8 mouse cellular contexts compared by ENCODE assay signal in genomic region chr11:66188627-66189287, GRCm38 (mm10). TPM values are rescaled to one million over a fixed set of nuclear protein-coding genes. Genes with fewer than 3 reads are reported as not detected.
A peak's percentile ranks its signal among the peaks of the same experiment; 100 is the strongest.
DNase-seq lines count a peak whose midpoint lies in the region; ATAC-seq lines count a peak whose summit lies in the region.

No protein-coding gene starts in this region.

- no peaks in the 10 kb centered on the region for H3K36me3 ChIP-seq in stomach, embryonic 16.5 days (ENCODE audit: control insufficient read depth, insufficient read depth, low read length)
- H3K36me3 ChIP-seq in midbrain, embryonic 15.5 days (replicated peaks): no peaks in the 10 kb centered on the region

- intact Hi-C loops in heart, postnatal 10 days (cut with DNase I): no loop called here

- H3K9me3 ChIP-seq in stomach, embryonic 16.5 days (replicated peaks; ENCODE audit: control insufficient read depth, low read length): no peaks in the 10 kb centered on the region
- H3K9me3 ChIP-seq in midbrain, embryonic 15.5 days: no peaks in the 10 kb centered on the region

- no peak overlapping the region for H3K4me3 ChIP-seq in stomach, embryonic 16.5 days (replicated peaks; ENCODE audit: low read length)
- no peak overlapping the region for H3K4me3 ChIP-seq in midbrain, embryonic 15.5 days

- ATAC-seq in stomach, embryonic 16.5 days (ENCODE audit: insufficient read depth, low FRiP score): peak; percentile 47; the same call in 1 of the 2 replicates
- no peak for ATAC-seq in midbrain, embryonic 15.5 days (replicated peaks)

- 69% methylated on average over 3 of the region's 3 CpGs for WGBS in stomach, embryonic 16.5 days
- 87% methylated on average over 3 of the region's 3 CpGs for WGBS in midbrain, embryonic 15.5 days

- no peak overlapping the region for H3K27ac ChIP-seq in stomach, embryonic 16.5 days (ENCODE audit: low read length)
- no peak overlapping the region for H3K27ac ChIP-seq in midbrain, embryonic 15.5 days

- no peaks in the 10 kb centered on the region for H3K4me1 ChIP-seq in stomach, embryonic 16.5 days (ENCODE audit: control insufficient read depth, insufficient read depth, low read length)
- H3K4me1 ChIP-seq in midbrain, embryonic 15.5 days: no peaks in the 10 kb centered on the region

- H3K9ac ChIP-seq in stomach, embryonic 16.5 days (ENCODE audit: low read length): no peak overlapping the region
- no peak overlapping the region for H3K9ac ChIP-seq in midbrain, embryonic 15.5 days

- no peaks in the 10 kb centered on the region for H3K27me3 ChIP-seq in stomach, embryonic 16.5 days (ENCODE audit: control insufficient read depth, insufficient read depth, low read length)
- no peaks in the 10 kb centered on the region for H3K27me3 ChIP-seq in midbrain, embryonic 15.5 days (replicated peaks)

- H3K4me2 ChIP-seq in stomach, embryonic 16.5 days (ENCODE audit: low read depth, low read length): no peak overlapping the region
- no peak overlapping the region for H3K4me2 ChIP-seq in midbrain, embryonic 15.5 days

- DNase-seq in embryo, embryonic 11 days: peak; percentile 11
- DNase-seq in embryo, embryonic 9.5 days (ENCODE audit: extremely low spot score): no peak
- peak; percentile 16 for DNase-seq in urinary bladder, postnatal 25 days (ENCODE audit: low spot score)
- DNase-seq in urinary bladder, postnatal 10 days (ENCODE audit: low spot score): no peak
- DNase-seq in heart, postnatal 10 days: peak; percentile 80 to 86
- peak; percentile 27 to 43 for DNase-seq in layer of hippocampus, postnatal 14 days (ENCODE audit: low spot score in 2 of 2)

RNA-seq across cellular contexts. Expression of gene Dnah9, which starts 20.4 kb away (rescaled TPM):
- under 1 TPM in 1 of 2 experiments, not detected in 1; 0.10 TPM for total RNA-seq in heart, postnatal 10 days (2021)
- 10 to 100 TPM; 14.5 to 15.7 TPM for total RNA-seq in layer of hippocampus, postnatal 14 days (2021)
- 0.16 and 0.43 TPM in 2 replicates for polyA plus RNA-seq in stomach, embryonic 16.5 days (2015; fragmentation: Nextera tagmentation; extraction: Ambion mirVana)
- 2.5 and 3.1 TPM in 2 replicates for polyA plus RNA-seq in midbrain, embryonic 15.5 days (2015; fragmentation: Nextera tagmentation; extraction: Ambion mirVana)

Comparison
In these comparisons a context has a peak if more than half of its experiments do, and no peak if none do; other contexts are left out.
1. DNase-seq: peak in embryo, embryonic 11 days (single experiment), urinary bladder, postnatal 25 days (single experiment), heart, postnatal 10 days (2 of 2) and layer of hippocampus, postnatal 14 days (2 of 2); none in embryo, embryonic 9.5 days (single experiment) and urinary bladder, postnatal 10 days (single experiment).
2. RNA of gene Dnah9, which starts 20.4 kb away (total RNA-seq): 14.5 to 15.7 TPM in layer of hippocampus, postnatal 14 days; 0.10 TPM in heart, postnatal 10 days; every median in the first group is over 10 times any median in the second.